Mouse (Mus musculus): ENCODE data around the gene Galk2.

DNA sequence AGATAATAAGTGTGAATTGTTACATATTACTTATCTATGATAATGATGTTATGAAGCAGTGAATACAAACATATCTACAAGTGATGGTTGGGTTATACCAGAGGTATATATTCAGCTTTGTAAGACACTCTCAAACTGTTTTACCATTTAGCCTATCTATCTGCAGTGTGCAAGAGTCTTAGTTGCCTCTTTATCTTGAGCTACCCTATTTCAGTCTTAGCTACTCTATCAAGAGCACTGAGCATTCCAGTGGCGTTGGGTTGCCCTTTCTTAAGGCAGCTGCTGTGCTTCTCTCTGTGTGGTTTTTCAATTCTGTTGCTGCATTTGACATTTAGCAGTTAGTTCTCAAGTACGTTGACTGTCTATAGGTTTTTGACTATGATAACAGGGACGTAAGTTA, 4.9 kb downstream of the Galk2 start:
- TF ChIP-seq CTCF (IDR thresholded peaks at IDR 0.05; ENCODE audit: control insufficient read depth, insufficient read depth, low read length), result no peak
- no peak for TF ChIP-seq POLR2A (IDR thresholded peaks at IDR 0.05; ENCODE audit: borderline replicate concordance, control insufficient read depth, low read depth, low read length)
